Mouse (Mus musculus): ENCODE results near the gene Zscan2. TPM values are rescaled to one million over a fixed set of nuclear protein-coding genes. Genes with fewer than 3 reads are reported as not detected.
"Not testable (repeated sequence)": the region's sequence is repeated elsewhere in the genome, so short reads cannot be mapped to it uniquely, and the experiment has no call there.

Gene Zscan2
- 2.5 and 2.9 TPM in 2 replicates for polyA plus RNA-seq (2016; fragmentation: Nextera tagmentation; extraction: Ambion mirVana)

DNA sequence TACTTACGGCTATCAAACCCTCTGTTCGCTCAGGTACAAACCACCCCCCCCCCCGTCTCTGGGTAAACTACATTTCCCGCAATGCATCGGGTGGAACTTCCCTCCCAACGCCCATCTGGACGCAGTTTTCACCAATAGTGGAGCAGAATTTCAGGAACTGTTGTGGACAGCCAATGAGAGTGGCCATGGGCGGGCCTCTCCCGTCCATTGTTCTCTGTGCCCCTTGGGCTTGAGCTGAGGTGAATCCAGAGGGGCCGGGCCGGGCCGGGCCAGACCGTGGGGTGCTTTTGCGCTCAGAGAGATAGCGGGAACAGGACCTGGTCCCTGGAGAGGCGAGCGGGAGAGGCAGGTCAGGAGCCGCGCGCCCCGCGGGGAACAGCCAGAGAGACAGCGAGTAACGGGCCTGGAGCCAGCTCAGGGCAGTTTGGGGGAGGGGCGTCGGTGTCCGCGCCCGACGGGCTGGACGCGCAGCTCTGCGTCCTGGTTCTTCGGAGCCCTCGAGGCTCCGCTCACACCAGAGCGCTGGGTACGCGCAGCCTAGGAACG, at the start of gene Zscan2:
Gene Zscan2 (plus strand): TSS at position 192 of the 546 bp plus-strand sequence.
- peak within 1 kb of the TSS; percentile 98 for H3K27ac ChIP-seq (replicated peaks)
- H3K4me1 ChIP-seq = peaks cover 29% of the 10 kb centered on the region
- under 1% methylated on average over 40 of the region's 40 CpGs for WGBS
- H3K36me3 ChIP-seq = peaks cover 30% of the 10 kb centered on the region
- H3K9me3 ChIP-seq (replicated peaks) = no peaks in the 10 kb centered on the region
- H3K27me3 ChIP-seq (ENCODE audit: low read depth, poor library complexity, severe bottlenecking) = no peaks in the 10 kb centered on the region
- H3K4me3 ChIP-seq = peak within 1 kb of the TSS; percentile 78
- DNase-seq (ENCODE audit: low spot score) = peak; percentile 95

DNA sequence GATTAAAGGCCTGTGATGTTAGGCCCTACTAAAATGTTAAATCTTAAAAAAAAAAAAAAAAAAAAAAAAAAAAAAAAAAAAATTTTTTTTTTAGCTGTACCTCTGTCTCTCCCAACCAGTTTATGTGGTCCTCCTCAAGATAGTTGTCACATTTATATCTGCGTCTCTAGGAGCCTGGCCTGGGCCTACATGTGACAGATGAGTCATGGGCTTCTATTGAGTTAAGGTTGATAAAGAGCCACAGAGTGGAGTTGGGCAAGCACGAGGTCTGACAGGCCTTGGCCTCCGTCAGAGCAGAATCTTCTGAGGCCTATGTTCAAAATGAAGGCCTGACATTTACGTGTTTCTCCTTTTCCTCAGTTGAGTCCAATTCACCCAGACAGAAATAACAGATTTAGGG, 47.3 kb upstream of the Zscan2 start:
- H3K36me3 ChIP-seq = no peaks in the 10 kb centered on the region
- H3K4me3 ChIP-seq = no peak overlapping the region
- H3K27me3 ChIP-seq (ENCODE audit: low read depth, poor library complexity, severe bottlenecking) = no peaks in the 10 kb centered on the region
- no peak overlapping the region for H3K27ac ChIP-seq (replicated peaks)
- no peaks in the 10 kb centered on the region for H3K9me3 ChIP-seq (replicated peaks)
- H3K4me1 ChIP-seq = no peaks in the 10 kb centered on the region
- 85% methylated on average over 4 of the region's 4 CpGs for WGBS
- DNase-seq (ENCODE audit: low spot score) = no peak

GRCm38 (mm10) chr7:80816641-80817040, 44.1 kb upstream of the Zscan2 start:
- H3K36me3 ChIP-seq = no peaks in the 10 kb centered on the region

DNA sequence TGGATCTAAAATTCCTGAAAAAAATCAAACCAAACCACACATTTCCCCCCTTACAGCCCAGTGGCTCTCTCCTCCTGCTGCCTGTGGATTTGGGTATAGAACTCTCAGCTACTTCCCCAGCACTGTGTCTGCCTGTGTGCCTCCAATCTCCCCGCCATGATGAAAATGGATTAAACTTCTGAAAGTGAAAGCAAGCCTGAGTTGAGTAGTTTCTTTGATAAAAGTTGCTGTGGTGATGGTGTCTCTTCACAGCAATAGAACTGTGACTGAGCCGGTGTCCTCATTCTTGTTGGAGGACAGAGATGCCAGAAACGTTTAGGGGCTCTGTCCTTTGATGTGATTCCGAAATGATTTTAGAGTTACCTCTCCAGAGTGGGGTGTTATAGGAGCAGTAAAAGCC, 39.9 kb upstream of the Zscan2 start:
- Histone ChIP-seq H3K4me1 (no peaks in the 10 kb centered on the region), H3K27ac (replicated peaks) (no peak overlapping the region), H3K27me3 (ENCODE audit: low read depth, poor library complexity, severe bottlenecking) (no peaks in the 10 kb centered on the region), H3K4me3 (no peak overlapping the region), H3K36me3 (no peaks in the 10 kb centered on the region), H3K9me3 (replicated peaks) (no peaks in the 10 kb centered on the region)
- no peak for DNase-seq (ENCODE audit: low spot score)
- 89% methylated on average over 4 of the region's 4 CpGs for WGBS

More at GRCm38 (mm10) chr7:80816641-80817040, 44.1 kb upstream of the Zscan2 start:
- no peak overlapping the region for H3K27ac ChIP-seq (replicated peaks)
- H3K4me3 ChIP-seq = no peak overlapping the region
- no peaks in the 10 kb centered on the region for H3K27me3 ChIP-seq (ENCODE audit: low read depth, poor library complexity, severe bottlenecking)
- 83% methylated on average over 5 of the region's 5 CpGs for WGBS
- DNase-seq (ENCODE audit: low spot score) = no peak
- H3K4me1 ChIP-seq = no peaks in the 10 kb centered on the region
- H3K9me3 ChIP-seq (replicated peaks) = no peaks in the 10 kb centered on the region

DNA sequence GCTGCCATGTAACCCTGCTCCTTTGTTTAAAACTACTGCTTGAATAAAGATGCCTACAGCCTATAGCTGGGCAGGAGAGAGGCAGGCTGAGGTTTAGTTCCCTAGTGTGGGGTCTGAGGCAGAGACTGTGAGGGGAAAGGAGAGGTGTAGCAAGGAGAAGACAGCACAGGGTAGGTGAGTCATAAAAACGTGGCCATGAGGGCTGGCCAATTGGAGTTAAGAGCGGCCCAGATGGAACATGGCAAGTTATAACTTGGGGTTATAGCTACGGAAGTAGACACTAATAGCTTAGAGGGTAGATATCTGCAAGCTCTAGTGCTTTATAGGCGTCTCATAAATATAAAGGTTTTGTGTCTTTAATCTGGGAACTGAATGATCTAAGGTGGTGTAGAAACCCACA, 37.5 kb upstream of the Zscan2 start:
- WGBS = 86% methylated on average over 4 of the region's 4 CpGs
- Histone ChIP-seq H3K36me3 (no peaks in the 10 kb centered on the region), H3K9me3 (replicated peaks) (no peaks in the 10 kb centered on the region), H3K4me3 (no peak overlapping the region), H3K27ac (replicated peaks) (no peak overlapping the region), H3K27me3 (ENCODE audit: low read depth, poor library complexity, severe bottlenecking) (no peaks in the 10 kb centered on the region), H3K4me1 (no peaks in the 10 kb centered on the region)
- DNase-seq (ENCODE audit: low spot score) = no peak

DNA sequence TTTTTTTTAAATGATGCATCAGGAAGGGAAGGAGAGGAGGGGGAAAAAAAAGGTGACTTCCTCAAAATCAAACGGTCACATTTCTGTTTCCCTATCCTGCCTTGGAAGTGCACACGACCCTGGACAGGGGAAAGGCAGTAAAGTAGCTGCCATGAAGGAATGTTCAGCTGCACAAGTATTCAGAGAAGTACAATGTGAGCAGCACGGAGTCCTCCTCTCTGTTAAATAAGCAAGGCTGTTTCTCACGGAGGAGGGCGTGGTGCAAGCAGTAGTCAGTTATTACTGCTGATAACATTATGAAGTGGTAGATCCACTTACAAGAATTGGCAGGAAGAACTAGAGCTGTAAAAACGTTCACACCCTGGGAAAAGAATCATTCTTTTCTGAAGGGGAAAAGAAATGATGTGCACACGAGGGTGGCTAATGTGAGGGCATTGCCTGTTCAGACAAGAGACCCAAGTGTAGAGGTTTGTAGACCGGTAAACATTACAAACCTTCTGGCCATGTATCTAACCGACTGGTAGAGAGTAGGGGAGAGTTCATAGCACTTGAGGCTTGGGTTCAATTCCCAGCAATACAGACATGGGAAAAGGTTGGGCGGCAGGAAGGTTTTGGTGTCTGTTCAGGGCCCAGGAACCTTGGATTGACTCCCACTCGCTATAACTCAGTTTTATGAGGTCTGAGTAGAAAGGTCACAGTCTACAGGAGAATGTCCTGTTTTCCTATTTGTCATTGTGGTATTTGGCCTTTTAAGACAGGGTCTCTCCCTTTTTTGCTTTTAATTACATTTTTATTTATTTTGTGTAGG, 36.6 kb upstream of the Zscan2 start:
- 88% methylated on average over 11 of the region's 11 CpGs for WGBS
- DNase-seq (ENCODE audit: low spot score) = no peak

GRCm38 (mm10) chr7:80825843-80826403, 34.8 kb upstream of the Zscan2 start, which contains the start of gene Iqgap1:
Iqgap1 (minus strand) TSS chr7:80825974.
- DNase-seq (ENCODE audit: low spot score) = no peak
- Histone ChIP-seq H3K4me1 (no peaks in the 10 kb centered on the region), H3K27ac (replicated peaks) (no peak within 1 kb of the TSS), H3K36me3 (no peaks in the 10 kb centered on the region), H3K9me3 (replicated peaks) (no peaks in the 10 kb centered on the region), H3K27me3 (ENCODE audit: low read depth, poor library complexity, severe bottlenecking) (no peaks in the 10 kb centered on the region), H3K4me3 (no peak within 1 kb of the TSS)
- 81% methylated on average over 11 of the region's 11 CpGs for WGBS

More for the DNA sequence above, 36.6 kb upstream of the Zscan2 start:
- no peak overlapping the region for H3K27ac ChIP-seq (replicated peaks)
- no peaks in the 10 kb centered on the region for H3K36me3 ChIP-seq
- no peak overlapping the region for H3K4me3 ChIP-seq
- no peaks in the 10 kb centered on the region for H3K9me3 ChIP-seq (replicated peaks)
- H3K27me3 ChIP-seq (ENCODE audit: low read depth, poor library complexity, severe bottlenecking) = no peaks in the 10 kb centered on the region
- no peaks in the 10 kb centered on the region for H3K4me1 ChIP-seq

GRCm38 (mm10) chr7:80828146-80828860, 32.4 kb upstream of the Zscan2 start:
- Histone ChIP-seq H3K36me3 (no peaks in the 10 kb centered on the region), H3K9me3 (replicated peaks) (no peaks in the 10 kb centered on the region), H3K27ac (replicated peaks) (no peak overlapping the region), H3K4me1 (0 out of 2 replicates have a peak, but pooled peaks cover 3% of the 10 kb centered on the region), H3K4me3 (no peak overlapping the region), H3K27me3 (ENCODE audit: low read depth, poor library complexity, severe bottlenecking) (no peaks in the 10 kb centered on the region)
- DNase-seq (ENCODE audit: low spot score) = no peak
- 85% methylated on average over 18 of the region's 18 CpGs for whole genome bisulfite sequencing

GRCm38 (mm10) chr7:80830193-80830803, 30.4 kb upstream of the Zscan2 start:
- H3K27me3 ChIP-seq (ENCODE audit: low read depth, poor library complexity, severe bottlenecking) = no peaks in the 10 kb centered on the region
- H3K36me3 ChIP-seq = no peaks in the 10 kb centered on the region
- H3K4me3 ChIP-seq = no peak overlapping the region
- H3K4me1 ChIP-seq = 0 out of 2 replicates have a peak, but pooled peaks cover 3% of the 10 kb centered on the region
- no peak overlapping the region for H3K27ac ChIP-seq (replicated peaks)
- no peaks in the 10 kb centered on the region for H3K9me3 ChIP-seq (replicated peaks)
- no peak for DNase-seq (ENCODE audit: low spot score)
- 86% methylated on average over 15 of the region's 15 CpGs for WGBS

DNA sequence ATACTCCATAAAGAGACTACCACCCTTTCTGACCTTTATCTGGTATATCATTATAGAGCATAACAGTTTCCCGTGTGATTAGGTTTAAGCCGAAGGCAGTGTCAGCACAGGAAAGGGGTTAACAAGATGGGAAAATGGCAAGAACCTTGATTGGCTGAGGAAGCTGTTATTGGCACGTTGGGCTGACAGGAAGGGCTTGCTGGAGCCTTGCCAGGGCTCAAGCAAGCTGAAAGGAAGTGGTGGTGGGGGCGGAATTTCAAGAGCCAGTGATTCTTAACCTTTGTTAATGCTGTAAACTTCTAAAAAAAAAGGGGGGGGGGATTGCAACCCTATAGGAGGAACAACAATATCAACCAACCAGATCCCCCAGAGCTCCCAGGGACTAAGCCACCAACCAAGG, 28.5 kb upstream of the Zscan2 start:
- Histone ChIP-seq H3K4me3 (no peak overlapping the region), H3K27ac (replicated peaks) (no peak overlapping the region), H3K4me1 (0 out of 2 replicates have a peak, but pooled peaks cover 3% of the 10 kb centered on the region), H3K36me3 (no peaks in the 10 kb centered on the region), H3K27me3 (ENCODE audit: low read depth, poor library complexity, severe bottlenecking) (no peaks in the 10 kb centered on the region), H3K9me3 (replicated peaks) (no peaks in the 10 kb centered on the region)
- WGBS = 62% methylated on average over 4 of the region's 4 CpGs
- no peak for DNase-seq (ENCODE audit: low spot score)

- peak; percentile 76 for DNase-seq (ENCODE audit: low spot score)
- H3K9me3 ChIP-seq (replicated peaks); H3K4me3 ChIP-seq; H3K27me3 ChIP-seq (ENCODE audit: low read depth, poor library complexity, severe bottlenecking); H3K4me1 ChIP-seq; H3K27ac ChIP-seq (replicated peaks); H3K36me3 ChIP-seq: not testable (repeated sequence)
- 16% methylated on average over 14 of the region's 14 CpGs for WGBS
Observed at GRCm38 (mm10) chr7:80832996-80833650, 27.6 kb upstream of the Zscan2 start.

All from midbrain, embryonic 10.5 days (tissue).